Mouse (Mus musculus) neutrophil, adult 5-6 weeks (primary cell): Measurements from ENCODE around the gene Abhd17c. TPM values are rescaled to one million over a fixed set of nuclear protein-coding genes. Genes with fewer than 3 reads are reported as not detected.
"Not testable (repeated sequence)": the region's sequence is repeated elsewhere in the genome, so short reads cannot be mapped to it uniquely, and the experiment has no call there.

Experiments
- ATAC-seq: fragments of 151-379, 151-347 bp; 2 replicates; pipeline ENCODE4 v1.8.0; 2017; ENCODE audit warnings: mild to moderate bottlenecking, moderate TSS enrichment; ENCODE audit not compliant: insufficient number of reproducible peaks, poor library complexity, low FRiP score, severe bottlenecking; ENCODE audit errors: extremely low read depth
- total RNA-seq: library from RNA; stranded (forward); fragments of 200-1000 nt; gene quantifications from 2 replicates; pipeline ENCODE4 v1.2.3, GENCODE M21; 2017

Abhd17c gene
- total RNA-seq, 1 experiment from 2014 or later: 8.6 TPM

GRCm38 (mm10) chr7:84125730-84126129, 26.0 kb downstream of the Abhd17c start:
- no peak for ATAC-seq

GRCm38 (mm10) chr7:84123651-84124050, 28.0 kb downstream of the Abhd17c start:
- ATAC-seq: not testable (repeated sequence)

- ATAC-seq: no peak
These were observed 29.9 kb downstream of the Abhd17c start for GRCm38 (mm10) chr7:84121778-84122177.

- ATAC-seq: no peak
These were observed 31.4 kb downstream of the Abhd17c start for GRCm38 (mm10) chr7:84120142-84120760.

GRCm38 (mm10) chr7:84119216-84120105, 32.2 kb downstream of the Abhd17c start:
- ATAC-seq: peak; percentile 51

- ATAC-seq: no peak
These were observed 34.1 kb downstream of the Abhd17c start for GRCm38 (mm10) chr7:84117543-84118122.

GRCm38 (mm10) chr7:84116621-84117542, 34.8 kb downstream of the Abhd17c start:
- no peak for ATAC-seq

GRCm38 (mm10) chr7:84115385-84115784, 36.3 kb downstream of the Abhd17c start:
- ATAC-seq: peak; percentile 51

- no peak for ATAC-seq
These were observed 36.9 kb downstream of the Abhd17c start for GRCm38 (mm10) chr7:84114775-84115174.

- ATAC-seq: no peak
These were observed 38.7 kb downstream of the Abhd17c start for GRCm38 (mm10) chr7:84113035-84113390.

GRCm38 (mm10) chr7:84112351-84113034, 39.2 kb downstream of the Abhd17c start:
- ATAC-seq: no peak

GRCm38 (mm10) chr7:84111716-84112350, 39.9 kb downstream of the Abhd17c start:
- no peak for ATAC-seq

- no peak for ATAC-seq
These were observed 44.8 kb downstream of the Abhd17c start for GRCm38 (mm10) chr7:84106942-84107341.

GRCm38 (mm10) chr7:84102589-84102988, 49.1 kb downstream of the Abhd17c start:
- ATAC-seq: no peak

- ATAC-seq: no peak
These were observed 51.0 kb downstream of the Abhd17c start for GRCm38 (mm10) chr7:84100672-84101071.

GRCm38 (mm10) chr7:84098098-84098497, 53.6 kb downstream of the Abhd17c start:
- no peak for ATAC-seq

- no peak for ATAC-seq
These were observed 55.2 kb downstream of the Abhd17c start for GRCm38 (mm10) chr7:84096501-84096900.

- ATAC-seq: no peak
These were observed 60.9 kb downstream of the Abhd17c start for GRCm38 (mm10) chr7:84090793-84091192.
